Mouse (Mus musculus) E14TG2a.4 (cell line): ENCODE data around the gene Polr3c.
A peak's percentile ranks its signal among the peaks of the same experiment; 100 is the strongest.

Experiments
- H3K27me3 ChIP-seq: 2 replicates; pipeline ENCODE4 v1.6.1; 2014; ENCODE audit warnings: low read length, control low read depth; ENCODE audit not compliant: insufficient read depth
- H3K36me3 ChIP-seq: 2 replicates; pipeline ENCODE4 v1.6.1; 2014; ENCODE audit warnings: low read length, control low read depth; ENCODE audit not compliant: insufficient read depth
- H3K4me1 ChIP-seq: replicated peaks from 2 replicates; pipeline ENCODE4 v1.6.1; 2014; ENCODE audit warnings: low read depth, low read length, control low read depth
- H3K4me3 ChIP-seq: replicated peaks from 2 replicates; pipeline ENCODE4 v1.5.1; 2014; ENCODE audit warnings: mild to moderate bottlenecking, low read length
- H3K9me3 ChIP-seq: 2 replicates; pipeline ENCODE4 v1.6.1; 2014; ENCODE audit warnings: low read length, control low read depth
- CTCF ChIP-seq: conservative IDR thresholded peaks from 2 replicates; pipeline ENCODE4 v1.5.1; 2014; ENCODE audit warnings: low read length
- NANOG ChIP-seq: IDR thresholded peaks from 2 replicates; pipeline ENCODE4 v1.6.1; 2014; ENCODE audit warnings: borderline replicate concordance, low read length, mixed read lengths
- POU5F1 ChIP-seq: IDR thresholded peaks from 2 replicates; pipeline ENCODE4 v1.6.1; 2014; ENCODE audit warnings: low read length, borderline replicate concordance

The Polr3c gene

GRCm38 (mm10) chr3:96678456-96678855 is 49.0 kb downstream of the Polr3c start:
- peaks cover 92% of the 10 kb centered on the region for H3K4me1 ChIP-seq
- peaks cover 7% of the 10 kb centered on the region for H3K27me3 ChIP-seq
- no peak for TF ChIP-seq POU5F1
- TF ChIP-seq NANOG = no peak
- no peak for TF ChIP-seq CTCF
- H3K4me3 ChIP-seq = peak overlapping the region; percentile 57
- no peaks in the 10 kb centered on the region for H3K9me3 ChIP-seq
- H3K36me3 ChIP-seq = 0 out of 2 replicates have a peak, but pooled peaks cover 4% of the 10 kb centered on the region

DNA sequence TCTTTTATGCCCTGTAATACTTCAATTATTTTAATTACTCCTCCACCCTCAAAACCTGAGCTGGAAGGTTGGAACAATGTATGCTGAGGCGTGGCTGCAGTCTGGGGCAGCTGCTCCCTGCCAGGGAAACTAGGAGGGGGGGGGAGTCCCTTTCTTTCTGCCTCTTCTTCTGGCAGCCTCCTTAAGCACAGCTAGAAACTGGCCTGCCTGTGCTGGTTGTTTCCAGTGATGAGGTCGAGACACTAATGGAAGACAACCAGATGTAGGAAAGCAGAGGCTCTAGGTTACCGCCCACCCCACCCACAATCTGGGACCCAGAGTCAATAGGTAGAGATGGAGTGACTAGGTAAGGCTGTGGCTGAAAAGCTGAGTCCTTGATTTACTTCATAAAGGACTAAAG is 51.7 kb downstream of the Polr3c start:
- H3K4me1 ChIP-seq = peaks cover 95% of the 10 kb centered on the region

DNA sequence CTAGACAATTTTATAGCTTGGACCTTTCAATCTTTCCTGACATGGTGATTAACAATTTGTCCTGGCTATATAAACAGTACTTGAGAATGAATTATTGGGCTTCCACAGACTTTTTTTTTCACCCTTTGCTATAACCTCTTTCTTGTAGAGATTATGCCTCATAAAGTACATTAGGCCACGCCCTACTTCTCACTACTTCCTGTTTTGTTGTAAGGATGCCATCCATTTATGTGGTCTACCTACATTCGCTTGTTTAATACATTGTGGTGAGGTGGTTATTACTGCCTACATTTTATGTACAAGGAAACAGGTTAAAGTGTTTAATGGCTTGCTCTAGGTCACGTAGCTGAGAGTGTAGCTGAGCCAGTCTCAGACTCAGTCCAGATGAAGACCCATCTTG is 52.3 kb downstream of the Polr3c start:
- H3K27me3 ChIP-seq = peaks cover 9% of the 10 kb centered on the region; the same call in 1 of the 2 replicates
- H3K36me3 ChIP-seq = no peaks in the 10 kb centered on the region
- peak overlapping the region; percentile 8; the same call in 1 of the 2 replicates for H3K4me3 ChIP-seq
- peaks cover 95% of the 10 kb centered on the region for H3K4me1 ChIP-seq
- TF ChIP-seq NANOG (no peak), CTCF (no peak), POU5F1 (no peak)
- no peaks in the 10 kb centered on the region for H3K9me3 ChIP-seq

More for the DNA sequence above, 51.7 kb downstream of the Polr3c start:
- H3K27me3 ChIP-seq = peaks cover 4% of the 10 kb centered on the region; the same call in 1 of the 2 replicates
- TF ChIP-seq NANOG (no peak), CTCF (no peak), POU5F1 (no peak)
- H3K36me3 ChIP-seq = no peaks in the 10 kb centered on the region
- peak overlapping the region; percentile 8; the same call in 1 of the 2 replicates for H3K4me3 ChIP-seq
- H3K9me3 ChIP-seq = no peaks in the 10 kb centered on the region

- H3K36me3 ChIP-seq = no peaks in the 10 kb centered on the region
- H3K9me3 ChIP-seq = no peaks in the 10 kb centered on the region
- H3K27me3 ChIP-seq = peaks cover 9% of the 10 kb centered on the region; the same call in 1 of the 2 replicates
- H3K4me1 ChIP-seq = peaks cover 92% of the 10 kb centered on the region
- peak overlapping the region; percentile 56 for H3K4me3 ChIP-seq
- TF ChIP-seq POU5F1 (no peak), NANOG (no peak), CTCF (no peak)
Measured at GRCm38 (mm10) chr3:96674442-96674841, 53.0 kb downstream of the Polr3c start.

GRCm38 (mm10) chr3:96673514-96673913 is 53.9 kb downstream of the Polr3c start:
- TF ChIP-seq CTCF = no peak
- no peak for TF ChIP-seq POU5F1
- no peak for TF ChIP-seq NANOG
- Histone ChIP-seq H3K27me3 (peaks cover 9% of the 10 kb centered on the region; the same call in 1 of the 2 replicates), H3K4me1 (peaks cover 89% of the 10 kb centered on the region), H3K4me3 (peak overlapping the region; percentile 56), H3K9me3 (no peaks in the 10 kb centered on the region), H3K36me3 (no peaks in the 10 kb centered on the region)

DNA sequence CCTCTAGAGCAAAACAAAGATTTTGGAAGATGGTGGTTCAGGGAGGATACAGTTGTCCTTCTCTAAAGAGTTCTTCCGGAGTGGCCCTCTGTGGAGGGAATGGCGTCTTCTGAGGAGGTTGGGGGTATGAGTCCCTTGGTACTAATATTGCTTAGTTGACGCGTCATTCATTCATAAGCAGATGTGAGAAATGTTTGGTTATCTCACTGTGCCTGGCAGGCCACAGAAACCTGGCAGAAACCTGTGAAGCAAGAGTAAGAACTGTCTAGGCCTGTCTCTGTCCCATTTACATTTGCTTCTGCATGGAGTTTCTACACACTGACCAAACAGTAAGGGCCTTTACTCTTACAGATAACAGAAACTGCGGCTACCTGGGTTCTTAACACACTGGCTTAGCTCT is 55.9 kb downstream of the Polr3c start:
- Histone ChIP-seq H3K4me1 (peaks cover 70% of the 10 kb centered on the region), H3K27me3 (peaks cover 9% of the 10 kb centered on the region; the same call in 1 of the 2 replicates), H3K4me3 (no peak overlapping the region), H3K36me3 (no peaks in the 10 kb centered on the region), H3K9me3 (no peaks in the 10 kb centered on the region)
- TF ChIP-seq NANOG (no peak), CTCF (no peak), POU5F1 (no peak)

- no peaks in the 10 kb centered on the region for H3K36me3 ChIP-seq
- peaks cover 9% of the 10 kb centered on the region; the same call in 1 of the 2 replicates for H3K27me3 ChIP-seq
- peaks cover 56% of the 10 kb centered on the region for H3K4me1 ChIP-seq
- TF ChIP-seq NANOG (no peak), CTCF (no peak), POU5F1 (no peak)
- no peaks in the 10 kb centered on the region for H3K9me3 ChIP-seq
- peak within 1 kb of the TSS; percentile 67 for H3K4me3 ChIP-seq
Measured at GRCm38 (mm10) chr3:96669727-96670468, 57.5 kb downstream of the Polr3c start, which contains the start of gene Ankrd35. Gene Ankrd35, plus strand, starts transcription at chr3:96670131.

GRCm38 (mm10) chr3:96668424-96669067 is 58.9 kb downstream of the Polr3c start:
- H3K4me3 ChIP-seq = no peak overlapping the region
- TF ChIP-seq POU5F1 (no peak), NANOG (no peak), CTCF (no peak)
- no peaks in the 10 kb centered on the region for H3K36me3 ChIP-seq
- H3K27me3 ChIP-seq = peaks cover 9% of the 10 kb centered on the region; the same call in 1 of the 2 replicates
- H3K4me1 ChIP-seq = peaks cover 49% of the 10 kb centered on the region
- no peaks in the 10 kb centered on the region for H3K9me3 ChIP-seq
